Mouse (Mus musculus): ENCODE data around the gene Sncg. TPM values are rescaled to one million over a fixed set of nuclear protein-coding genes. Genes with fewer than 3 reads are reported as not detected.

The Sncg gene
- polyA plus RNA-seq, 1 experiment, result 19.1 TPM

DNA sequence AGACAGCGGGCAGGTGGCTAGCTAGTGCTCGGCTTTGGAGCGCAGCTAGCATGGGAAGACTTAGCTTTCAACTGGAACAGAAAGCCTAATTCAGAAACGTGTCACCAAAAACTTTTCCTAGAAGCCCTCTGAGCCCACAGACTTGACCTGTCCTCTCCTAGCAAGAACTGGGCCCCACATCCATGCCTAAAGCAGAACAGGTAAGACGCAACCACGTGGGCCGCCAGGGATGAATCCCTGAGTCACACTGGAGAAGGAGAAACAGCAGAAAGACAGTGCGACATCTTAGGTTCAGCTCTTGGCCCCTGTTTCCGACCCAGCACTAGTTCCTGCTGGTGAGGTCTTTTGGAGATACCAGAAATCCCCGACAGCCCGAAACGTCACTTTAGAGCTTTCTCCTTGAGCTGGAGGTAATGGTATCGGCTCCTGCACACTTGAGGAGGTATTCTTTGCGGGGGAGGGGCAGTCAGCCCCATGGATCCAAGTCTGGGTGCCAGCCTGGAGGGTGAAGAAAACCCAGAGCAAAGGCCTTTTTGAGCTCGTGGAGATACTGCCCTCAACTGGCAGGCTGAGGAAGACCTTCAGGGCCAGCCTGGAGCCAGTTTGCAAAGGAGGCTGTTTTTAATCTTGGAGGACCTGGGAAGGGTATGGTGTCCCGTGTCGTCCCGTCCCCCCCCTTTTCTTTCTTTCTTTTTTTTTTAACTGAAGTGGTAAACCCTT is 11.7 kb downstream of the Sncg start:
- H3K27ac ChIP-seq (ENCODE audit: insufficient read depth, low read depth, low read length), result peak overlapping the region; percentile 71

GRCm38 (mm10) chr14:34362135-34362534 is 12.5 kb downstream of the Sncg start:
- 86% methylated on average over 4 of the region's 4 CpGs for WGBS
- H3K27ac ChIP-seq (ENCODE audit: insufficient read depth, low read depth, low read length), result no peak overlapping the region
- H3K4me1 ChIP-seq (ENCODE audit: control insufficient read depth, insufficient read depth, low read length), result peaks cover 10% of the 10 kb centered on the region
- H3K4me3 ChIP-seq (ENCODE audit: insufficient read depth, low read depth, low read length), result no peak overlapping the region
- DNase-seq, result no peak
- H3K27me3 ChIP-seq (replicated peaks; ENCODE audit: control insufficient read depth, insufficient read depth, low read length), result no peaks in the 10 kb centered on the region
- TF ChIP-seq CTCF (conservative IDR thresholded peaks at IDR 0.05; ENCODE audit: insufficient read depth, insufficient read length, low read depth, low read length) (no peak), POLR2A (IDR thresholded peaks at IDR 0.05; ENCODE audit: low read depth, low read length) (no peak)
- H3K36me3 ChIP-seq (ENCODE audit: control insufficient read depth, insufficient read depth, low read length), result no peaks in the 10 kb centered on the region

More for the DNA sequence above, 11.7 kb downstream of the Sncg start:
- no peak for TF ChIP-seq POLR2A (IDR thresholded peaks at IDR 0.05; ENCODE audit: low read depth, low read length)
- peak; percentile 90 for TF ChIP-seq CTCF (conservative IDR thresholded peaks at IDR 0.05; ENCODE audit: insufficient read depth, insufficient read length, low read depth, low read length)
- H3K36me3 ChIP-seq (ENCODE audit: control insufficient read depth, insufficient read depth, low read length), result no peaks in the 10 kb centered on the region
- 39% methylated on average over 18 of the region's 18 CpGs for WGBS
- no peaks in the 10 kb centered on the region for H3K27me3 ChIP-seq (replicated peaks; ENCODE audit: control insufficient read depth, insufficient read depth, low read length)
- peak overlapping the region; percentile 49 for H3K4me3 ChIP-seq (ENCODE audit: insufficient read depth, low read depth, low read length)
- peak; percentile 90 for DNase-seq
- peaks cover 10% of the 10 kb centered on the region for H3K4me1 ChIP-seq (ENCODE audit: control insufficient read depth, insufficient read depth, low read length)

DNA sequence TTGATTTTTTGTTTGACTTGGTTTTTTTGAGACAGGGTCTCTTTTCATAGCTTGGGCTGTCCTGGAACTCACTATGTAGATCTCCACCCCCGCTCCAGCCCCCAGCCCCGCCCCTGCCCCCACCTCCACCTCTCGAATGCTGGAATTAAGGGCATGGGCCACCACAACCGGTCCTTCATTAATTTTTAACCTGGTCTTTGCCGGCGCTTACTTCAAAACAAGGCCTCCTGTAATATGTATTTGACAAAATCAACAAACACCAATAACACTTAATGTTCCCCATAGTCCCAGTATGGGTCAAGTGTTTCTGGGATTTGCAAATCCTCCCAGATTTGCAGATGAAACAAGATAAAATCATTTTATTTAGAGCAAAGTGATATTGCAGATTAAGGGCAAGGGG is 14.3 kb downstream of the Sncg start:
- DNase-seq, result peak; percentile 79
- Histone ChIP-seq H3K4me3 (ENCODE audit: insufficient read depth, low read depth, low read length) (no peak overlapping the region), H3K27ac (ENCODE audit: insufficient read depth, low read depth, low read length) (no peak overlapping the region), H3K4me1 (ENCODE audit: control insufficient read depth, insufficient read depth, low read length) (peaks cover 24% of the 10 kb centered on the region), H3K36me3 (ENCODE audit: control insufficient read depth, insufficient read depth, low read length) (no peaks in the 10 kb centered on the region), H3K27me3 (replicated peaks; ENCODE audit: control insufficient read depth, insufficient read depth, low read length) (no peaks in the 10 kb centered on the region)
- TF ChIP-seq POLR2A (IDR thresholded peaks at IDR 0.05; ENCODE audit: low read depth, low read length) (no peak), CTCF (conservative IDR thresholded peaks at IDR 0.05; ENCODE audit: insufficient read depth, insufficient read length, low read depth, low read length) (no peak)
- 32% methylated on average over 6 of the region's 6 CpGs for WGBS

DNA sequence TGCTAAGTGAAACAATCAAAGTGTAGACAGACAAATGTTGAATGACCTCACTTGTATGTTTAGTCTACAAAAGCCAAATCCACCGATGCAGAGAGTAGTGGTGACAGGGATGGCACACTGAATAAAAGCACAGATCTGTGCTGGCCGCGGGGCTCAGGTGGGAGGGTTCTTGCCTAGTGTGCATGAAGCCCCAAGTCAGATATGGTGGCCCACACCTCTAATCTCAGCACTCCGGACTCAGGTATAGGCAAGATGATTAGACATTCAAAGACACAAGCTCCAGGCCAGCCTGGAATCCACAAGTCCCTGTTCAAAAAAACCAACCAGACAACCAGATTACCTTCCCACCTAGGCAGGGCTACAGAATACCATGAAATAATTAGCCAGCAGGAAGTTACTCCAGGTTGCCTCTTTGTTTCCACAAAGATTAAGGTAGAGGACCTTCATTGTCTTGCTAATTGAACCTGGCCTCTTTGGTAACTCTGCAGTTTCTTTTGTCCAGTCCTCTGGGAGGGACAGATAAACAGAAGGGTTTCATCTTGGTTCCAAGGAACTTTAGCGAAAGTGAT is 14.8 kb downstream of the Sncg start:
- no peak for DNase-seq
- H3K27me3 ChIP-seq (replicated peaks; ENCODE audit: control insufficient read depth, insufficient read depth, low read length), result no peaks in the 10 kb centered on the region
- TF ChIP-seq POLR2A (IDR thresholded peaks at IDR 0.05; ENCODE audit: low read depth, low read length), result no peak
- TF ChIP-seq CTCF (conservative IDR thresholded peaks at IDR 0.05; ENCODE audit: insufficient read depth, insufficient read length, low read depth, low read length), result no peak
- no peak overlapping the region for H3K4me3 ChIP-seq (ENCODE audit: insufficient read depth, low read depth, low read length)
- 59% methylated on average over 5 of the region's 5 CpGs for WGBS
- peaks cover 28% of the 10 kb centered on the region for H3K4me1 ChIP-seq (ENCODE audit: control insufficient read depth, insufficient read depth, low read length)
- no peaks in the 10 kb centered on the region for H3K36me3 ChIP-seq (ENCODE audit: control insufficient read depth, insufficient read depth, low read length)
- H3K27ac ChIP-seq (ENCODE audit: insufficient read depth, low read depth, low read length), result no peak overlapping the region

GRCm38 (mm10) chr14:34357671-34358455 is 16.7 kb downstream of the Sncg start:
- WGBS, result 46% methylated on average over 7 of the region's 7 CpGs
- H3K27ac ChIP-seq (ENCODE audit: insufficient read depth, low read depth, low read length), result peak overlapping the region; percentile 91
- no peaks in the 10 kb centered on the region for H3K36me3 ChIP-seq (ENCODE audit: control insufficient read depth, insufficient read depth, low read length)
- peak; percentile 95 for DNase-seq
- no peaks in the 10 kb centered on the region for H3K27me3 ChIP-seq (replicated peaks; ENCODE audit: control insufficient read depth, insufficient read depth, low read length)
- TF ChIP-seq CTCF (conservative IDR thresholded peaks at IDR 0.05; ENCODE audit: insufficient read depth, insufficient read length, low read depth, low read length), result no peak
- TF ChIP-seq POLR2A (IDR thresholded peaks at IDR 0.05; ENCODE audit: low read depth, low read length), result no peak
- H3K4me3 ChIP-seq (ENCODE audit: insufficient read depth, low read depth, low read length), result no peak overlapping the region
- peaks cover 29% of the 10 kb centered on the region; the same call in 1 of the 2 replicates for H3K4me1 ChIP-seq (ENCODE audit: control insufficient read depth, insufficient read depth, low read length)

GRCm38 (mm10) chr14:34355301-34355700 is 19.3 kb downstream of the Sncg start, which contains the start of gene Fam25c:
TSS of gene Fam25c (minus strand) at chr14:34355433.
- peak within 1 kb of the TSS; percentile 78 for H3K27ac ChIP-seq (ENCODE audit: insufficient read depth, low read depth, low read length)
- no peaks in the 10 kb centered on the region for H3K36me3 ChIP-seq (ENCODE audit: control insufficient read depth, insufficient read depth, low read length)
- no peaks in the 10 kb centered on the region for H3K27me3 ChIP-seq (replicated peaks; ENCODE audit: control insufficient read depth, insufficient read depth, low read length)
- WGBS, result 81% methylated on average over 6 of the region's 6 CpGs
- TF ChIP-seq POLR2A (IDR thresholded peaks at IDR 0.05; ENCODE audit: low read depth, low read length) (no peak), CTCF (conservative IDR thresholded peaks at IDR 0.05; ENCODE audit: insufficient read depth, insufficient read length, low read depth, low read length) (no peak)
- H3K4me1 ChIP-seq (ENCODE audit: control insufficient read depth, insufficient read depth, low read length), result peaks cover 27% of the 10 kb centered on the region; the same call in 1 of the 2 replicates
- DNase-seq, result no peak
- no peak within 1 kb of the TSS for H3K4me3 ChIP-seq (ENCODE audit: insufficient read depth, low read depth, low read length)
